Mouse (Mus musculus): ENCODE data around the gene Clstn2. TPM values are rescaled to one million over a fixed set of nuclear protein-coding genes. Genes with fewer than 3 reads are reported as not detected.

Clstn2 gene
- polyA plus RNA-seq, 1 experiment: 0.19 TPM

GRCm38 (mm10) chr9:97629180-97629579, 403.8 kb downstream of the Clstn2 start:
- DNase-seq (ENCODE audit: low read depth, low spot score): no peak
- WGBS: 57% methylated on average over 3 of the region's 3 CpGs

- WGBS: 82% methylated on average over 6 of the region's 6 CpGs
- DNase-seq (ENCODE audit: low read depth, low spot score): no peak
Measured at GRCm38 (mm10) chr9:97628361-97628908, 404.5 kb downstream of the Clstn2 start.

GRCm38 (mm10) chr9:97627916-97628315, 405.1 kb downstream of the Clstn2 start:
- no peak for DNase-seq (ENCODE audit: low read depth, low spot score)
- 85% methylated on average over 3 of the region's 3 CpGs for WGBS

- 76% methylated on average over 7 of the region's 7 CpGs for WGBS
- DNase-seq (ENCODE audit: low read depth, low spot score): no peak
Measured at GRCm38 (mm10) chr9:97610566-97610965, 422.4 kb downstream of the Clstn2 start.

- WGBS: 69% methylated on average over 8 of the region's 8 CpGs
- no peak for DNase-seq (ENCODE audit: low read depth, low spot score)
Measured at GRCm38 (mm10) chr9:97603729-97604128, 429.3 kb downstream of the Clstn2 start.

GRCm38 (mm10) chr9:97602476-97602875, 430.5 kb downstream of the Clstn2 start:
- 81% methylated on average over 5 of the region's 5 CpGs for whole genome bisulfite sequencing
- no peak for DNase-seq (ENCODE audit: low read depth, low spot score)

GRCm38 (mm10) chr9:97599006-97599405, 434.0 kb downstream of the Clstn2 start:
- WGBS: 79% methylated on average over 3 of the region's 3 CpGs
- DNase-seq (ENCODE audit: low read depth, low spot score): no peak

GRCm38 (mm10) chr9:97590712-97591111, 442.3 kb downstream of the Clstn2 start:
- 72% methylated on average over 4 of the region's 4 CpGs for WGBS
- no peak for DNase-seq (ENCODE audit: low read depth, low spot score)

- WGBS: 52% methylated on average over 7 of the region's 7 CpGs
- DNase-seq (ENCODE audit: low read depth, low spot score): no peak
Measured at GRCm38 (mm10) chr9:97570881-97571280, 462.1 kb downstream of the Clstn2 start.

GRCm38 (mm10) chr9:97563121-97563520, 469.9 kb downstream of the Clstn2 start:
- no peak for DNase-seq (ENCODE audit: low read depth, low spot score)
- WGBS: 81% methylated on average over 6 of the region's 6 CpGs

GRCm38 (mm10) chr9:97544359-97544758, 488.6 kb downstream of the Clstn2 start:
- WGBS: 89% methylated on average over 4 of the region's 4 CpGs
- no peak for DNase-seq (ENCODE audit: low read depth, low spot score)

- no peak for DNase-seq (ENCODE audit: low read depth, low spot score)
- WGBS: 85% methylated on average over 6 of the region's 6 CpGs
Measured at GRCm38 (mm10) chr9:97541419-97541818, 491.6 kb downstream of the Clstn2 start.

- no peak for DNase-seq (ENCODE audit: low read depth, low spot score)
- 41% methylated on average over 8 of the region's 8 CpGs for WGBS
Measured at GRCm38 (mm10) chr9:97538075-97538779, 494.8 kb downstream of the Clstn2 start.

- WGBS: 89% methylated on average over 2 of the region's 2 CpGs
Measured at GRCm38 (mm10) chr9:97534196-97534595, 498.8 kb downstream of the Clstn2 start.

GRCm38 (mm10) chr9:97533306-97533705, 499.7 kb downstream of the Clstn2 start:
- 87% methylated on average over 3 of the region's 3 CpGs for WGBS

More at GRCm38 (mm10) chr9:97534196-97534595, 498.8 kb downstream of the Clstn2 start:
- no peak for DNase-seq (ENCODE audit: low read depth, low spot score)

GRCm38 (mm10) chr9:97532536-97532935, 500.4 kb downstream of the Clstn2 start:
- 82% methylated on average over 13 of the region's 13 CpGs for WGBS
- DNase-seq (ENCODE audit: low read depth, low spot score): no peak

More at GRCm38 (mm10) chr9:97533306-97533705, 499.7 kb downstream of the Clstn2 start:
- no peak for DNase-seq (ENCODE audit: low read depth, low spot score)

GRCm38 (mm10) chr9:97527926-97528325, 505.1 kb downstream of the Clstn2 start:
- DNase-seq (ENCODE audit: low read depth, low spot score): no peak
- 91% methylated on average over 1 of the region's 1 CpGs for WGBS

GRCm38 (mm10) chr9:97527276-97527675, 505.7 kb downstream of the Clstn2 start:
- no peak for DNase-seq (ENCODE audit: low read depth, low spot score)
- whole genome bisulfite sequencing: 90% methylated on average over 1 of the region's 1 CpGs

- no peak for DNase-seq (ENCODE audit: low read depth, low spot score)
- WGBS: 64% methylated on average over 3 of the region's 3 CpGs
Measured at GRCm38 (mm10) chr9:97525563-97525962, 507.4 kb downstream of the Clstn2 start.

GRCm38 (mm10) chr9:97524861-97525260, 508.1 kb downstream of the Clstn2 start:
- DNase-seq (ENCODE audit: low read depth, low spot score): no peak
- WGBS: 67% methylated on average over 3 of the region's 3 CpGs

GRCm38 (mm10) chr9:97520771-97521170, 512.2 kb downstream of the Clstn2 start:
- 93% methylated on average over 3 of the region's 3 CpGs for WGBS
- DNase-seq (ENCODE audit: low read depth, low spot score): no peak

Measured in large intestine, adult 2 months (tissue).